Mouse (Mus musculus) yolk sac, embryonic 10.5 days (tissue): Measurements from ENCODE around the gene Adra1b.

Experiments used
- DNase-seq: peaks from one replicate; pipeline ENCODE4 v3.0.0-alpha.2; 2017; ENCODE audit warnings: low spot score

Gene Adra1b

DNA sequence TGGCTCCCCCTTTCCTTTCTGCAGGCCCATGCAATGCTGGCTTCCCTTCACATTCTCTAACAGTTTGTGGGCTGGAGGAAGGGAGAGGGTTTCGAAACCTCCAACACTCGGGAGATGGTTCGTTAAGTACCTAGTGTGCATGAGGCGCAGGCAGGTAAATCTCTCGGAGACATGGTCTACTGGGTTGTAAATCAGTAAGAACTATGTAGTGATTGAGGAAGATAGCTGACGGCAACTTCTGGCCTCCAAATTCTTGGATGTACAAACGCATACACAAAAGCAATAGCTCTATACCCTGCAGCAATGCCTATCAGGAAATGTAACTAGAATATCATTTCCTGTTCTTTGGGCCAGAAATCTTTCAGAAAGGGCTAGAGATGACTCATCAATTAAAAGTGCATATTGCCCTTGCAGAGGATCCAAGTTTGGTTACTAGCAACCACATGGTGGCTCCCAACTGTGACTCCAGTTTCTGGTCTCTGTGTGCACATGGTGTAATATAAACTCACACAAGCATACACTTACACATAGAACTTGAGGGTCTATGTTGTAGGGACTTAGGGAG, 172.2 kb downstream of the Adra1b start:
- DNase-seq, result no peak

DNA sequence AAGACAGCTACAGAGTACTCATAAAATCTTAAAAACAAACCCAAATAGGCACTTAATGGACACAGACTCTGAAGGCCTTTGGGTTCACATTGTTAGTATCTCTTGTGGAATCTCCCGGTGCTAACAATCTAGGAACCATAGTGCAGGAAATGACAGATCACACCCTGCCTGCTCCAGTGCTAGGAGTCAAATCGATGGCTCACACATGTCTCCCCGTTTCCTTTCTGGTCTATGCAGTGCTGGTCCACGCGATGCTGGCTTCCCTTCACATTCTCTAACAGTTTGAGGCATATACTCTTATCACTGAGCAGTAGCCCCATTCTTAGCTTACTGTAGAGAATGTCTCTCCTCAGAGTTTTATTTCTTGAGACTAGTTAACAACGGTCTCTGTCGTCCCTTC, 173.2 kb downstream of the Adra1b start:
- DNase-seq, result no peak
